Mouse (Mus musculus): ENCODE measurements around the gene Cox17. TPM values are rescaled to one million over a fixed set of nuclear protein-coding genes. Genes with fewer than 3 reads are reported as not detected.
"Not testable (repeated sequence)": the region's sequence is repeated elsewhere in the genome, so short reads cannot be mapped to it uniquely, and the experiment has no call there.

Cox17 gene
- polyA plus RNA-seq, 1 experiment from 2014 or later = 331 TPM

DNA sequence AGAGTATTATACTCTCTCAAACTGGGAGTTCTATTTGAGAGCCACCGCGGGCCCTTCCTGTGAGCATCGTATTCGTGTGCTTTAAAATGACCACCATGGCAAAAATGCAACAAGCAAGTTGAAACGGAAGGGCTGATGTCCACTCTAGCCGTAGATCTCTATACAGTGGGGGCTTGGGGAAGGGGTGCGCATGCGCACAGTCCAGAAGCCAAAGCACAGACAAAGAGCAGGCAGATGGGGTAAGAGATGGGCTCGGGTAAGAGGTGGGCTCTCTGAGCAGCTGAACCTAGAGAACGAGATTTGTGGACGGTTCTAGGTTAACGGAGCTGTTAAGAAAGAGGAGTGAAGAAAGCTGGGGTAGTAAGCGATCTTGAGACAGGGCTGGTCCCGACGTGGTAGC is 22.5 kb upstream of the Cox17 start:
- H3K27ac ChIP-seq = no peak overlapping the region
- no peaks in the 10 kb centered on the region for H3K36me3 ChIP-seq
- no peaks in the 10 kb centered on the region for H3K27me3 ChIP-seq
- ATAC-seq (ENCODE audit: low read depth) (no peak), DNase-seq (no peak)
- no peak overlapping the region for H3K9ac ChIP-seq
- H3K9me3 ChIP-seq (replicated peaks) = no peaks in the 10 kb centered on the region
- H3K4me1 ChIP-seq (replicated peaks) = no peaks in the 10 kb centered on the region
- H3K4me3 ChIP-seq (replicated peaks) = no peak overlapping the region
- 76% methylated on average over 15 of the region's 15 CpGs for WGBS (ENCODE audit: insufficient replicate concordance)
- no peak overlapping the region for H3K4me2 ChIP-seq

- H3K4me3 ChIP-seq (replicated peaks) = no peak overlapping the region
- no peak overlapping the region for H3K4me2 ChIP-seq
- ATAC-seq (ENCODE audit: low read depth) (no peak), DNase-seq (no peak)
- H3K9ac ChIP-seq = no peak overlapping the region
- no peaks in the 10 kb centered on the region for H3K9me3 ChIP-seq (replicated peaks)
- no peak overlapping the region for H3K27ac ChIP-seq
- WGBS (ENCODE audit: insufficient replicate concordance) = 75% methylated on average over 11 of the region's 11 CpGs
- no peaks in the 10 kb centered on the region for H3K4me1 ChIP-seq (replicated peaks)
- no peaks in the 10 kb centered on the region for H3K36me3 ChIP-seq
- no peaks in the 10 kb centered on the region for H3K27me3 ChIP-seq
These were observed 19.9 kb upstream of the Cox17 start for GRCm38 (mm10) chr16:38326778-38327397.

DNA sequence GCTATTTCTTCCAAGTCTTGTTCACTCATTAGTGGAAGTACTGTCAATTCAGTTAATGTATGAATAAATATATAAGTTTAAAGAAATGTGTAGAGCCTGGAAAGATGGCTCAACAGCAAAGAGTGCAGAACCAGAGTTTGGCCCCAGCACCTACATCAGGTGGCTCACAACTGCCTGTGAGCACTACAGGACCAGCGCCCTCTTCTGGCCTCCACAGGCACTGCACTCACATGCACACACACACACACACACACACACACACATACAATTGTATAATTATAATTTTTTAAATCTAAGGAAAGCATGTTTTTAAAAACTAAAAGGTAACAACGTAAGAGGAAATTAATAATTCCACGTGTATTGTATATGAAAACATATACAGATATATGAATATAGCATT is 17.5 kb upstream of the Cox17 start:
- H3K4me3 ChIP-seq (replicated peaks) = no peak overlapping the region
- no peaks in the 10 kb centered on the region for H3K27me3 ChIP-seq
- no peaks in the 10 kb centered on the region for H3K9me3 ChIP-seq (replicated peaks)
- no peak overlapping the region for H3K9ac ChIP-seq
- no peak for DNase-seq
- 63% methylated on average over 3 of the region's 3 CpGs for WGBS (ENCODE audit: insufficient replicate concordance)
- H3K4me1 ChIP-seq (replicated peaks) = peaks cover 6% of the 10 kb centered on the region; the same call in 1 of the 2 replicates
- H3K27ac ChIP-seq = no peak overlapping the region
- ATAC-seq (ENCODE audit: low read depth) = no peak
- H3K4me2 ChIP-seq = no peak overlapping the region
- no peaks in the 10 kb centered on the region for H3K36me3 ChIP-seq

- H3K36me3 ChIP-seq = no peaks in the 10 kb centered on the region
- H3K9ac ChIP-seq = no peak overlapping the region
- no peak overlapping the region for H3K27ac ChIP-seq
- peaks cover 6% of the 10 kb centered on the region; the same call in 1 of the 2 replicates for H3K4me1 ChIP-seq (replicated peaks)
- H3K4me3 ChIP-seq (replicated peaks) = no peak overlapping the region
- DNase-seq = no peak
- no peaks in the 10 kb centered on the region for H3K9me3 ChIP-seq (replicated peaks)
- H3K4me2 ChIP-seq = no peak overlapping the region
- H3K27me3 ChIP-seq = no peaks in the 10 kb centered on the region
- 53% methylated on average over 6 of the region's 6 CpGs for WGBS (ENCODE audit: insufficient replicate concordance)
- no peak for ATAC-seq (ENCODE audit: low read depth)
These were observed 12.4 kb upstream of the Cox17 start for GRCm38 (mm10) chr16:38334431-38334830.

DNA sequence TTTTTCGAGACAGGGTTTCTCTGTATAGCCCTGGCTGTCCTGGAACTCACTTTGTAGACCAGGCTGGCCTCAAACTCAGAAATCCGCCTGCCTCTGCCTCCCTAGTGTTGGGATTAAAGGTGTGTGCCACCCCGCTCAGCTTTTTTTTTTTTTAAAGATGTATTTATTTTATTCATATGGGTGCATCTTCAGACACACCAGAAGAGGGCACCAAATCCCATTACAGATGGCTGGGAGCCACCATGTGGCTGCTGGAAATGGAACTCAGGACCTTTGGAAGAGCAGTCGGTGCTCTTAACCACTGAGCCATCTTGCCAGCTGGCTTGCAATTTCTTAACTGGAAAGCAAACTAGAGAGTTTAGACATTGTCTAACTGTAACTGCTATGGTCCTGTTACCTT is 8.7 kb upstream of the Cox17 start:
- H3K9ac ChIP-seq; H3K27ac ChIP-seq; DNase-seq; H3K9me3 ChIP-seq (replicated peaks); H3K4me2 ChIP-seq; H3K27me3 ChIP-seq; H3K36me3 ChIP-seq; ATAC-seq (ENCODE audit: low read depth); H3K4me3 ChIP-seq (replicated peaks): not testable (repeated sequence)
- H3K4me1 ChIP-seq (replicated peaks) = peaks cover 14% of the 10 kb centered on the region
- 69% methylated on average over 4 of the region's 4 CpGs for whole genome bisulfite sequencing (ENCODE audit: insufficient replicate concordance)

DNA sequence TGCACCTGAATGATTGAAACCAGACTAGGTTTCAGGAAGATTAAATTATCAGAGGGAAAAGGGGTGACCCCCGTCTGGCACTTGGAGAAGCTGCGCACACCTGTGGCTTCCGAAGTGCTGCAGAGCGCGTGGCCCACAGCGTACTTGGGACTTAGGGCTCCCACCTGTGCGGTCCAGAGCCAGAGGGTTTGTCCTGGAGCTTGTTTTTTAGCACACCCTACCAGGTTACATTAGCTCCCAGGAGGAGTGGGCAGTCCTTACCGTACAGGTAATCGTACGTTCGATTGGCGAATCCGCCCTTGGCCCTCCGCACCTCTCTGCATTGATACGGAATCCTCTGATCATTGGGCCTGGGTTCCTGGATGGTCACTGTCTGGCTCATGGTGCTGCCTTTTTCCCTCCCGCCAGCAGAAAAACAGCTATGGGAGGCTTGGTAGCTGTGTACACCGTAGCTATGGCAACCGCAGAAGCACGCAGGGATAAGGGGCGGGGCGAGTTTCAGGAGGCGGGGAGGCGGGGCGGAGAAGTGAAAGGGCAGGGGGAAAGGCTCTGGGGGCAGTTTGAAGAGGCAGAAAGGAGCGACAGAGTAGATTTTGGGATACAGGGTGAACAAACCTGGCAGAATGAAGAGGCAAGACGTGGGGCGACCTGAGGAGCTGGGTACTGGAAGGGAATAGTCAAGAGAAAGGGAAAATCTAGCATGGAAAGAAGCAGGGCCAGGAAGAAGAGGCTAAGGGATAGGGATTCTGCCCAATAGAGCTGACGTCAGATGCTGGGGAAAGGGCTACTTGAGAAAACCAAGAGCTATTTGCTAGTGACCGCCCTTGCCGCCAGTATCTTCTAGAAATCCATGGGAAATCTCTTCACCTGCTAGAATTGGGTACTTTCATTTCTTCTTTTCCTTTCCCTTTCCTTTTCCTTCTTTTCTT is 5.1 kb upstream of the Cox17 start, which contains the start of gene Maats1:
Gene Maats1 (minus strand): TSS at position 748 of the 929 bp plus-strand sequence.
- peak; percentile 65 for DNase-seq
- H3K9ac ChIP-seq = peak within 1 kb of the TSS; percentile 31; the same call in 1 of the 2 replicates
- H3K36me3 ChIP-seq = no peaks in the 10 kb centered on the region
- 21% methylated on average over 30 of the region's 30 CpGs for WGBS (ENCODE audit: insufficient replicate concordance)
- peak within 1 kb of the TSS; percentile 33; the same call in 1 of the 2 replicates for H3K4me3 ChIP-seq (replicated peaks)
- ATAC-seq (ENCODE audit: low read depth) = peak; percentile 67
- H3K27me3 ChIP-seq = peaks cover 8% of the 10 kb centered on the region
- no peaks in the 10 kb centered on the region for H3K9me3 ChIP-seq (replicated peaks)
- H3K27ac ChIP-seq = no peak within 1 kb of the TSS
- peak within 1 kb of the TSS; percentile 61 for H3K4me2 ChIP-seq
- H3K4me1 ChIP-seq (replicated peaks) = peaks cover 27% of the 10 kb centered on the region

- H3K27ac ChIP-seq = no peak overlapping the region
- no peaks in the 10 kb centered on the region for H3K9me3 ChIP-seq (replicated peaks)
- ATAC-seq (ENCODE audit: low read depth) = no peak
- peaks cover 8% of the 10 kb centered on the region for H3K27me3 ChIP-seq
- H3K4me3 ChIP-seq (replicated peaks) = no peak overlapping the region
- WGBS (ENCODE audit: insufficient replicate concordance) = 72% methylated on average over 3 of the region's 3 CpGs
- peaks cover 11% of the 10 kb centered on the region for H3K36me3 ChIP-seq
- no peak overlapping the region for H3K9ac ChIP-seq
- H3K4me1 ChIP-seq (replicated peaks) = peaks cover 52% of the 10 kb centered on the region
- no peak for DNase-seq
- H3K4me2 ChIP-seq = no peak overlapping the region
These were observed 1.7 kb upstream of the Cox17 start for GRCm38 (mm10) chr16:38344941-38345725.

DNA sequence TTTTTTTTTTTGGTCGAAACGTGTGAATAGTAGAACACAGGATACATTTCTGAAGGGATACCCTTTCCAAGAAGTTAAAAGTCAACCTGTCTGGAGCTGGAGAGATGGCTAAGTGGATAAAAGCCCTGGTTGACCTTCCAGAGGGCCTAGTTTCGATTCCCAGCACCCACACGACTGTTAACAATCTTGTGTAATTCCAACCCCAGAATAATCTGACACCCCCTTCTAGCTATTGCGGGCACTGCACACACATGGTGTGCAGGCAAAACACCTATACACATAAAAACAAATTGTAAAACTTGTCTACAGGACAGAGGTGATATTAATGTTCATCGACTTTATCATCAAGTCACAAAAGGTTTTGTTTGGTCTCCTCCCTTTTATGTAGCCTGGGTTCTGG is 797 bp downstream of the Cox17 start:
- DNase-seq = no peak
- Histone ChIP-seq H3K4me2 (peak overlapping the region; percentile 88), H3K36me3 (peaks cover 34% of the 10 kb centered on the region), H3K4me3 (replicated peaks) (peak overlapping the region; percentile 89), H3K9me3 (replicated peaks) (no peaks in the 10 kb centered on the region), H3K4me1 (replicated peaks) (peaks cover 65% of the 10 kb centered on the region), H3K9ac (peak overlapping the region; percentile 93), H3K27me3 (no peaks in the 10 kb centered on the region), H3K27ac (peak overlapping the region; percentile 96)
- WGBS (ENCODE audit: insufficient replicate concordance) = 26% methylated on average over 6 of the region's 6 CpGs
- no peak for ATAC-seq (ENCODE audit: low read depth)

GRCm38 (mm10) chr16:38348217-38348761 is 1.5 kb downstream of the Cox17 start:
- peak overlapping the region; percentile 93 for H3K9ac ChIP-seq

GRCm38 (mm10) chr16:38349881-38350280 is 3.1 kb downstream of the Cox17 start:
- Histone ChIP-seq H3K4me1 (replicated peaks) (peaks cover 74% of the 10 kb centered on the region), H3K9me3 (replicated peaks) (no peaks in the 10 kb centered on the region), H3K27ac (peak overlapping the region; percentile 85), H3K27me3 (no peaks in the 10 kb centered on the region), H3K4me2 (peak overlapping the region; percentile 56), H3K9ac (peak overlapping the region; percentile 61), H3K4me3 (replicated peaks) (peak overlapping the region; percentile 20), H3K36me3 (peaks cover 44% of the 10 kb centered on the region)
- 71% methylated on average over 2 of the region's 2 CpGs for WGBS (ENCODE audit: insufficient replicate concordance)
- ATAC-seq (ENCODE audit: low read depth) = no peak
- no peak for DNase-seq

More at GRCm38 (mm10) chr16:38348217-38348761, 1.5 kb downstream of the Cox17 start:
- Histone ChIP-seq H3K27ac (peak overlapping the region; percentile 40), H3K4me3 (replicated peaks) (peak overlapping the region; percentile 89), H3K36me3 (peaks cover 38% of the 10 kb centered on the region), H3K9me3 (replicated peaks) (no peaks in the 10 kb centered on the region), H3K27me3 (no peaks in the 10 kb centered on the region), H3K4me2 (peak overlapping the region; percentile 88), H3K4me1 (replicated peaks) (peaks cover 65% of the 10 kb centered on the region)
- ATAC-seq (ENCODE audit: low read depth) = no peak
- WGBS (ENCODE audit: insufficient replicate concordance) = 49% methylated on average over 9 of the region's 9 CpGs
- DNase-seq = no peak

Measured in liver, embryonic 13.5 days (tissue).